Mouse (Mus musculus) cerebellum, adult 2 months (tissue): ENCODE data around the gene Orc1.
A peak's percentile ranks its signal among the peaks of the same experiment; 100 is the strongest.

Source experiments
- CTCF ChIP-seq: fragments of 200-500 bp; IDR thresholded peaks from 2 replicates; pipeline ENCODE4 v1.5.1; 2011; ENCODE audit warnings: low read depth, mild to moderate bottlenecking, control low read depth, low read length, moderate library complexity, borderline replicate concordance; ENCODE audit not compliant: insufficient read depth
- POLR2A ChIP-seq: fragments of 200-500 bp; IDR thresholded peaks from 2 replicates; pipeline ENCODE4 v1.6.1; 2011; ENCODE audit warnings: low read length, control low read depth, borderline replicate concordance; ENCODE audit not compliant: insufficient read depth

DNA sequence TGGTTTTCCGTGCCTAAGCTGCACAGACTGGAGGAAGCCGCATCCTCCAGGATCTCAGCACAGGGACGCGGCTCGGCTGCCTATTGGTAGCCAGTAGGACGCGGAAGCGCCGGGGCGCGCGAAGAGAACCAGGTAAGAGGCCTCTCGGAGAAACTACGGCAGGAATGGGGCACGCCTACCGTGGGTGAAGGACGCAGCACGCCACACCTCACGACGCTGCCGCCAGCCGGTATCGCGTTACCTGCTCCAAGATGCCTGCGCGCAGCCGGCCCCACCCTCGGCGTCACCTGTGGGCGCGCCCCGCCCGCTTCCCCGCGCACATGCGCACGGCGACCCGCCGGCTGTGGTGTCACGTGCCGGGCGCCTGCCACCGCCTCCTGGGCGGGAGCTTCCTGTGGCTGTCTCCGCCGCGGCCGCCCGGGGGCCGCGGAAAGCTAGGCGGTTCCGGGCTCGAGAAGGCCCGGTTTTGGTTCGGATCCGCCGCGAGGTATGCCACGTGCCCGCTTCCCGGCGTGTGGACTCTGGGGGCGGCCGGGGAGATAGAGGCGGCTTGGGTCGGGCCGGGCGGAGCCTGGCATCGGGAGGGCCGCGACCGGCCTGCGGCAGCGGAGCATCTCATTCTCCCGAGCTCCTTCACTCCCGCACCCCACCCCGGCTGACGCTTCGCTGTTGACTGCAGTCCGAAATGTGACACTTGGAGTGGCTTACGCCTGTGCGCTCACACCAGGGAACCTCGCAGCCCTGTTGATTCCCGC, 40.5 kb downstream of the Orc1 start, which contains the start of gene Cc2d1b:
- TF ChIP-seq CTCF (no peak), POLR2A (peak; percentile 90)
